Mouse (Mus musculus): ENCODE results near the gene Ms4a1.
A peak's percentile ranks its signal among the peaks of the same experiment; 100 is the strongest.
"Not testable (repeated sequence)": the region's sequence is repeated elsewhere in the genome, so short reads cannot be mapped to it uniquely, and the experiment has no call there.

The Ms4a1 gene

GRCm38 (mm10) chr19:11266052-11266845, at the start of gene Ms4a1:
Ms4a1 (minus strand) TSS chr19:11266241.
- DNase-seq (ENCODE audit: low spot score in 2 of 2), result peak; percentile 88 to 92

GRCm38 (mm10) chr19:11314354-11314753, 48.3 kb upstream of the Ms4a1 start, which contains the start of gene Ms4a14:
Ms4a14 (minus strand) TSS chr19:11314454.
- no peak for DNase-seq (ENCODE audit: low spot score in 2 of 2)

DNA sequence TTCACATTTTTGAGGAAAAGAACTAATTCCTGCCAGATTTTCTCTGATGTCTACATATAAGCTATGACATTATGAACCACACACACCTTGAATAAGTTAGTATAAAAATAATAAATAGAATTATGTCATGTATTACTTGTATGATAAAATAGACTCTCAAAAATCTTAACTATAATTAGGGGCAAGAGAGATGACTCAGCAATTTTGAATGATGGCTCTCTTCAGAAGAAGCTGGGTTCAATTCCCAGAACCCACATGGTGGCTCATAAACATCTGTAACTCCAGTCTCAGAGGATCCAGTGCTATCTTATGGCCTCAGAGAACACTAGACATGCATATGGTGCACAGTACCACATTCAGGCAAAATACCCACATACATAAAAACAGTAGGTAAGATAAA, 42.8 kb upstream of the Ms4a1 start:
- DNase-seq (ENCODE audit: low spot score in 2 of 2), result no peak

GRCm38 (mm10) chr19:11299529-11299928, 33.5 kb upstream of the Ms4a1 start:
- DNase-seq (ENCODE audit: low spot score in 2 of 2), result not testable (repeated sequence)

DNA sequence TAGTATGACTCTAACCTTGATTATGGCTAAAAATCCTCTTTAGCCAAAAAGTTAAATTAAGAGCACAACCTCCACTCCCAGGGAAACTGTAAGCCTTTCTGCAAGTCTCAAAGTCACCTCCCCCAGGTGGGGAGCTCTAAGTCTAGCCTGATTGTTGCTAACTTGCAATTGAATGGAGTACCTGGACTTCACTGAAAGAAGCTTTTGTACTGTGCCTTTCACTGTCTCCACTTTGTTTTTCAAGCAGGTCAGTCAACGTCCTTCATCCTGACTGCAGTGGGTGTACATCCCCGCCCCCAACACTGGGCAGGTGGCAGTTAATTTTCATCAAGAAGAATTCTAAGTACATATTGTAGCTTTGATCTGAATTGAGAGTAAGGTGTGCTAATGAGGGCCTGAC, 32.9 kb upstream of the Ms4a1 start:
- DNase-seq (ENCODE audit: low spot score in 2 of 2), result no peak

DNA sequence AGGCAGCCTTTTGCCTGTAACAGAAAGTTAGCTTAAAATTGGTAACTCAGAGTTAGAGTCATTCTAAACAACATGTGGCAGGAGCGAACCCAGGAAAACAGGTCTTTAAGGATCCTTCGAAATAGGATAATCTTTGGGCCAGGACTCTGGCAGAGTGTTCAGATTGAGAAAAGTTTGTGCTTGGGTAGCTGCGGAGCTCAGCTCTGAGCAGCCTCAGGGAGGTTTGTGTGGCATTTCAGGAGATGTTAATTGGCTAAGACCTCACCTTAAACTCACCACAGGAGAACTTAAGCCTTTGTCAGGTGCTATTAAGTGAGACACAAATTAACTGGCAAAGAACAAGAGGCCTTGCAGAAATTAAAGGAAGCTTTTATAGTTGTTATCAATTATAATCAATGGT, 27.6 kb upstream of the Ms4a1 start:
- DNase-seq (ENCODE audit: low spot score in 2 of 2), result not testable (repeated sequence)

- peak; percentile 3 to 5 for DNase-seq (ENCODE audit: low spot score in 2 of 2)
Observed at GRCm38 (mm10) chr19:11292990-11293389, 26.9 kb upstream of the Ms4a1 start.

DNA sequence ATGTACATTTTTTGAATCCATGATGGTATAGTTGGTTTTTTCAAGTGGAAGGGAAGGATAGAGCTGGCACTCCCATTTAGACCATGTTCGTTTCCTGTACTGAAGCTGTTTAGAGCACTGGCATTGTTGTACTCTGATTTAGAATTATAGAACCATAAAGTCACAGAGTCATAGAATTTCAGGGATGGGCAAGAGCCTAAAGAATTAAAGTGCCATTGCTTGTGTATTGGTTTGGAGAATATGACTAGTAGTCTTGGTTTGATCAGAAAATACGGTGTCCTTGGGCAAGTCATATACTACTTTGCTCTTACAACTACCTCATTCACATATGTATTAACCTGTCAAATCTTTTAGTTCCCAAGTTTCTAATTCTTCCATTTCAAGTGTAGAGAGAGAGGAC, 17.7 kb upstream of the Ms4a1 start, which contains the start of gene Ms4a5:
Gene Ms4a5, minus strand, starts transcription at position 101 of the 400 bp plus-strand sequence.
- DNase-seq (ENCODE audit: low spot score in 2 of 2), result no peak

DNA sequence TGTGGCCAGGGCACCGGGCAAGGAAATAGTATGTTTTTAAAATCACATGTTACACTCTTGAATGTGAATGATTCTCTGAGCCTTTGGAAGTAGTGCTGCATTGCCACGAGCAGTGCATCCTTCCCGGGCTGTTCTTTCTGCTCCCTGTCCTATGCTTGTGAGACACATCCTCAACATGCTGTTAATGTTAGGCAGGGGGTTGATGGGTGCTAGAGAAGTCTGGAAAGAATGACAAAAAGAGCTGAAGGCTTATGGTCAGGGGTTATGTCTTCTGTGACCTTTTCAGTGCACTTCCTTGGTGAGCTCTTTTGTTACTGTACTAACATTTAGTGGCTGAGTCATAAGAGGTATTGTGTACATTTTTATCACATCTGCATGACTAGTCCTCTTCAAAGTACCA, 14.2 kb upstream of the Ms4a1 start:
- DNase-seq (ENCODE audit: low spot score in 2 of 2), result no peak

DNA sequence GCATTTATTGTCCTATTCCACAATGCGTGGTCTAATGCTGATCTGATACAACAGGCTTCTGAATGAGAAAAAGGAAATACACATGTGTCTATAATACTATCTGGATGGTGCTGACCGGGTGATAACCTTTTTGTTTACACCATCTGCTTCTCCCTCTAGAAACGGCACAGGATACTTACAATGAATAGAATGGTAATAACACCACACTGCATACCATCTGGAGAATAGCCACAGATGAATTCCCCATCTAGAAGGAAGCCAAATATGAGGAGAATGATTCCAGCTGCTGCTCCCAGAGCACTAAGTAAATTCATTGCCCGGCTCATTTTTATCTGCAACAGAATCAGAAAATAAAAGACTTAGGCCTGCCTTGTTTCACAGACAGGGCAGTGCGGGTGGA, 10.4 kb upstream of the Ms4a1 start:
- DNase-seq (ENCODE audit: low spot score in 2 of 2), result no peak

GRCm38 (mm10) chr19:11266956-11267355, 915 bp upstream of the Ms4a1 start:
- peak; percentile 34 to 44 for DNase-seq (ENCODE audit: low spot score in 2 of 2)

DNA sequence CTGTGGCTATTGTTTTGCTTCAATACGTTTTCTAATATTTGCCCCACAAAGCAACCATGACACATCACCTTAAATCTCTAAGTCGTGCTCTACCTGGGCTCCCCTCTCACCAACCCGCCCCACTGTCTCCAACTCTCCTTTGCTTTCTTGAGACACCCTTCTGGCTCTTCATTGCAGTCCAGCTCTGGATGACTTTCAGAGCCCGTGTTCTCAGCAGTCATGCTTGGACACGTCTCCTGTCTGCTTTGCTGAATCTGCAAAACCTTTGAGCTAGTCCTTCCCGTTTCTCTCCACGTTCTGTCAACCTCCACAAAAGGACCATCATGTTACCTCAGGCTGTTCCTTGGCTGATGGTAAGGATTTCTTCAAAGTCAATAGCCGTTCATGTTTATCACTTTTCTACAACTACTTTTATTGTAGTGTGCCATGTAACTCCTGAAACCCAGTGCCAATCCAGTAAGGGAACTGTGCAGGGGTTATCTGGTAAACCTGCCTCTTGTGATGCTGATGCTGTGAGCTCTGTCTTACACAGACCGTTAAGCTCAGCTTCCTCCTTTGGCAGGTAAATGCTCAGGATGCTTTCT, 1.3 kb downstream of the Ms4a1 start:
- peak; percentile 28 to 34 for DNase-seq (ENCODE audit: low spot score in 2 of 2)

DNA sequence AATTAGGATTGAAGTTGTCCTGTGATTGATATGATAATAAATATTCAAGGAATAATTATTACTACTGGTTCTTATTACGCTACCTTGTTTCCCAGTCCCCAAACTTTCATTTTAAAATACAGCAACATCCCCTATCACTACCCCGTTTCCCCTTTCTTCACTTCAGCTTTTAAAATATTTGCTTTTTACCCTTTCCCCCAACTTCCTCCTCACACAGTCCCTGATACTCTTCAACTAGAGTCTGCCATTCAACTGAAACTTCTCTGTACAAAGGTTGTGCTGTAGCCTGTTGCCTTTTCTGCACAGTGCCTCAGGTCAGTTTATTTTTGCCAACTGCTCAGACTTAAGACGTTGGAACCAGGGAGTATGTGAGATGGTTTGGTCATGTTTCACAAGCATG, 2.5 kb downstream of the Ms4a1 start:
- peak; percentile 37 to 56 for DNase-seq (ENCODE audit: low spot score in 2 of 2)

- DNase-seq (ENCODE audit: low spot score in 2 of 2), result not testable (repeated sequence)
Observed at GRCm38 (mm10) chr19:11262932-11263331, 3.1 kb downstream of the Ms4a1 start.

DNA sequence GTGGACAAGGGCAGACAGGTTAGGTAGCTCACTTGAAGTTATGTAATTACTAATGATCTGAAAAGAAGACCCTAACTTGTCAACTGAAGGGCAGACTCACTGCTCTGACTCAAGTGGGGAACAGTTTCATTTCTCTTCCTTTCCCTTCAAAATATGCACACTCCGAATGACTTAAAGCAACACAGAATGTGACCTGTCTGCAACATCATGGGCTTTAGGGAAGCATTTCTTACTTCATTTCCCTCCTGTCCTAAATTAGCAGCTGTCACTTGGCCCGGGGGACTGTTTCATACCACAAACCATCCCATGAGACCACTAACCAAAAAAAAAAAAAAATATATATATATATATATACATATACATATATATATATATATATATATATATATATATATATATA, 4.5 kb downstream of the Ms4a1 start:
- no peak for DNase-seq (ENCODE audit: low spot score in 2 of 2)

- peak; percentile 70 to 77 for DNase-seq (ENCODE audit: low spot score in 2 of 2)
Observed at GRCm38 (mm10) chr19:11244230-11244629, 21.8 kb downstream of the Ms4a1 start.

GRCm38 (mm10) chr19:11242560-11242959, 23.5 kb downstream of the Ms4a1 start:
- no peak for DNase-seq (ENCODE audit: low spot score in 2 of 2)

GRCm38 (mm10) chr19:11235820-11236219, 30.2 kb downstream of the Ms4a1 start:
- no peak for DNase-seq (ENCODE audit: low spot score in 2 of 2)

- DNase-seq (ENCODE audit: low spot score in 2 of 2), result no peak
Observed at GRCm38 (mm10) chr19:11234921-11235735, 30.9 kb downstream of the Ms4a1 start.

DNA sequence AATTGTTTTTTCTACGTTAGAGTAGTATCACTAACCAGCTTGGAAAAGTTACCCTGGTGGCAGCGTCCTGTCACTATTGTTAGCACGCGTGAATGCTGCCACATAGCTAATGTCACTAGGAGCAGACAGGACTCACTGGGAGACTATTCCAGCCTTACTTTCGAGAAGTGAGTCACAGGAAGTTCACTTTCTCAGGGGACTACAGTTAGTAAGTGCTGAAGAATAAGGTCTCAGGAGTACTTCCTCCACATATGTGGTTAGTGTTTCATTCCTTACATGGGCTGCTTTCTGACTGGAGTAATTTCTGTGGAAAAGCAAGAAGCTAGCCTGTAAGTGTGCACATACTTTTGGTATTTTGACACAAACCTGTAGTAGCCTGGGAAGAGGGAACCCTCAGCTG, 31.8 kb downstream of the Ms4a1 start:
- DNase-seq (ENCODE audit: low spot score in 2 of 2), result no peak

DNA sequence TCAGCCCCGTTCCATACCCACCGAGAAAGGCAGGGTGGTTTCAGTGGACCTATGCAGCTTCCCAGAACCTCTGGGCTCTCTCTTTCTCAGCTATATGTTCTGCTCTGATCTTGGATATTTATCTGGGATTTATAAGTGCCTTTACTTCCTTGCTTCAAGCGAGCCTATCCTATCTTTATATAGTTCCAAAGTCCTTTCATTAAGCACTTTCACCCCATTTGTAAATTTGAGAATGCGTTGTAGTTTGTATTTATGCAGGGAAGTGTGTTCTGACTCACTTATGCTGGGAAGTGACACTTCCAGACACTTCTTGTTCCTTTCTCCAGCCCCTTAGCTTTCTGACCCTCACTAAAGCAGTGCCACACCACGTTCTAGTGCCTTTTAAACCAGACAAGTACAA, 33.7 kb downstream of the Ms4a1 start, which contains the start of gene Ms4a12:
Gene Ms4a12, minus strand, starts transcription at position 101 of the 400 bp plus-strand sequence.
- DNase-seq (ENCODE audit: low spot score in 2 of 2), result no peak

Data from spleen, postnatal 36 days (tissue).